Mouse (Mus musculus) Muller cell, postnatal 12 days (primary cell): ENCODE data around the gene Acot4.
"Not testable (repeated sequence)": the region's sequence is repeated elsewhere in the genome, so short reads cannot be mapped to it uniquely, and the experiment has no call there.

Experiments
- DNase-seq: peaks from one replicate; pipeline ENCODE4 v3.0.0-alpha.2; 2015; ENCODE audit errors: inconsistent ontology term

Gene Acot4

DNA sequence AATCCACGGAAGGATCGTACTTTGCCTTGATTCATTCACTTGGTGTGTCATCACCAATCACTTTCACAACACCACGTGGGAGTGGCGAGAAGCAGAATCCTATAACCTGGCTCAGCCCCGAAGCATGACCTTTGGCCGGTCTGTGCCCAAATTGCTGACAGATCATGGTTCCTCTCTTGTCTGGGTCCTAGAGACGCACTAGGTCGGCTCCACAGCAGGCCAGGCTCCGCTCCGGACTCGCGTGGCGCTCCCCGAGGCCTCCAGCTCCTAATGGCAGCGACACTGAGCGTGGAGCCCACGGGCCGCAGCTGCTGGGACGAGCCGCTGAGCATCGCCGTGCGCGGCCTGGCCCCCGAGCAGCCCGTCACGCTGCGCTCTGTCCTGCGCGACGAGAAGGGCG lies at the start of gene Acot4:
Gene Acot4 (plus strand): TSS at position 139 of the 400 bp plus-strand sequence.
- peak; percentile 8 for DNase-seq

DNA sequence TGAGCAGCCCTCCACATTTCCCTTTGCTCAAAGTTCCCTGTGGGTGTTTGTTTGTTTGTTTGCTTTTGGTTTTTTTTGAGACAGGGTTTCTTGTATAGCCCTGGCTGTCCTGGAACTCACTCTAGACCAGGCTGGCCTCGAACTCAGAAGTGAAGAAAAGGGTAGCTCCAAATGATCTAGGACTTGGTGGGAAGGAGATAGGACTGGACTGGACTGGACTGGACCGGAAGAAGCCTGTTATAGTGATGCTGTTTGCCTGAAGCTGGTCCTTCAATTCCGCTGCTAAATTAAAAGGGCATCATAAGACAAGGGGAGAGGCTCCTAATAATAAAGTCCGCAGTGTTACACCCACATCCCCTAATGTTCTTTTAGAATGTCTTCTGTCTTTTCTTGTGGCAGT lies 49.7 kb upstream of the Acot4 start:
- no peak for DNase-seq

DNA sequence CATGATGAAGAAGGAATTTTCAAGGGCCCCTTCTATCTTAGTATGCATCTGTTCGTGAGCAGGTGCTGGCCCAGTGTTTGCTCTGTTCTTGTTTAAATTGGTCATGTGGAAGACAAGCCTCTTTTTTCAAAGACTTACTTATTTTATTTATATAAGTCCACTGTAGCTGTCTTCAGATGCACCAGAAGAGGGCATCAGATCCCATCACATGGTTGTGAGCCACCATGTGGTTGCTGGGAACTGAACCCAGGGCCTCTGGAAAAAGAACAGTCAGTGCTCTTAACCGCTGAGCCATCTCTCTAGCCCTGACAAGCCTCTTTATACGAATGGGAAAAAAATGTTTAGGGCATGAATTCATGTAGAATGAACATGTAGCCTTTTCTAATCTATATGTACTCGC lies 48.8 kb upstream of the Acot4 start:
- DNase-seq: no peak

DNA sequence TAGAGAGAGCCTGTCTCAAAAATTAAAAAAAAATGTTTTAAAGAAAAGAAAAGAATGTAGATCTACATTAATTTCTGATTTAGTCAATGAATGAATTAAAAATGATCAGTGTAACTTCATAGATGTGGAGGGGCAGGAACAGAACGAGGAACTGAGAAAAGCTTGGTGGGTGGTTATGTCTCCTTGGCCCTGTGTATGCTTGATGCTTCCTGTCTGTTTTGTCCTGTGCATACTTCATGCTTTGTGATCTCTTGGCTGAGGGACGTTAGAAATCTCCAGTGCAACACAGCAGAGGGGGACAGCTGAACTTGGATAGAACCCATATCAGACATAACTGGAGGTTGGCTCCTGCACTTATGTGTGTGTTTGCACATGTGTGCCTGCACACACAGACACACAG lies 41.0 kb upstream of the Acot4 start:
- DNase-seq: no peak

DNA sequence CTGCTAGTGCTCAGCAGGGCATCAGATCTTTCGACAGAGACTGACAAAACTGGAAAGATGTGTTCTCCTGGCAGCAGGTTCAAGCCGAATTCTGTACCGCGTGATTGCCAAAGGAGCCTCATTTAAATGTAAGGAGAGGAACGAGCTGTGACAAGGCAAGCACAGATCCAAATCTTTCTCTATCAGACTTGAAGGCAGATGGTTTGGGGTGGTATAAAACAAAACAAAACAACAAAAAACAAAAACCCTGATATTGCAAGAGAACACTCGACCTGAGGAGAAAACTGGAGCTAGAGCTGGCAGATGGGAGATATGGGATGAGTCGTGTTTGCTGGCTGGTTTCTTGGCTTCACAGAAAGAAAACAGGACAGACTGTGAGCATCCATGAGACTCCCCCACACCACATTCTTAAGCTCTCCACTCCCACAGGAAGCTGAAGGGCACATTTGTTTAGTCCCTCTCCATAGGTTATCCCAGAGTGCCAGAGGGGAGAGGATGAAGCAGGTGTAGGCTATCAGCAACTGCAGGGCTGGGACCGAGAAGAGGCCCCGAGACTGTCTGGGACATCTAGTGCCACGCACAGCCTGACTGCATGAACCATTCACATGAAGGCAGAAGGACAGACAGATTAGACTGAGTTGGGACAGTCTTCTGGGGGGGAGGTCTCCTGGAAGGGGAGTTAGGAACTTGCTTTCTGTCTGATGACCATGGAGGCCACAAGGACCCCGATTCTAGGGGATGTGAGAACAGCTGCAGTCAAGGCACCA lies 39.7 kb upstream of the Acot4 start:
- DNase-seq: peak; percentile 36

DNA sequence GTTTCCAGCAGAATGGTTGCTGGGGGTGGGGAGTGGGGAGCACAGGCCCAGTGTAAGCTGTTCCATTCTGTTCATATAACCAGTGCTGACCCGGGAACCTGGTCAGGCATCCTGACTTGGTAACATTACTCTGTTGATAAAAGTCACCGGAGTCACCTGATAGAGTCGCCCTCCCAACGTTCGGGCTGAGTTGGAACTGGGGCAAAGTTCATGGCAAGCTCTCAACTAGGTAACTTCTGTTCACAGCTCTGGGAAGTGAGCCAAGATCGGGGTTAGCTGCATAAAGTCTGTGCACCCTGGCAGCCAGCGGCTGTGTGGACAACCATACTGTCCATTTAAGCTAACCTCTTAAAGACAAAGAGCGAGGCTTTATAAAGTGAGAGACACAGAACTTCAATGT lies 38.9 kb upstream of the Acot4 start:
- DNase-seq: not testable (repeated sequence)

DNA sequence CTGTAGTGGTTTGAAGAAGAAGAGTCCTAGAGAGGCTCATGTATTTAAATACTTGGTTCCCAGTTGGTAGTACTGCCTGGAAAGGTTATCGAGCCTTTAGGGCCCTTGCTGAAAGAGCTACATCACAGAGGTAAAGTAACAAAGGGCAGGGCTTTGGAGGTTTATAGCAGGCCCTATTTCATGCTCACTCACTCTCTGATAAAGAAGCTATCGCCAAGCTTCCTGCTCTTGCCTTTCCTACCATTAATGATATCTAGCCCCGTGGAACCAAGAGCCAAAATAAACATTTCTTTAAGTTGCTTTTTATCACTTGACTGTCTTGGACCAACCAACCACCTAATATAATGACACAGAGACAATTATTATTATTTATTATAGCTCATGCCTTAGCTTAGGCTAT lies 37.8 kb upstream of the Acot4 start:
- no peak for DNase-seq

DNA sequence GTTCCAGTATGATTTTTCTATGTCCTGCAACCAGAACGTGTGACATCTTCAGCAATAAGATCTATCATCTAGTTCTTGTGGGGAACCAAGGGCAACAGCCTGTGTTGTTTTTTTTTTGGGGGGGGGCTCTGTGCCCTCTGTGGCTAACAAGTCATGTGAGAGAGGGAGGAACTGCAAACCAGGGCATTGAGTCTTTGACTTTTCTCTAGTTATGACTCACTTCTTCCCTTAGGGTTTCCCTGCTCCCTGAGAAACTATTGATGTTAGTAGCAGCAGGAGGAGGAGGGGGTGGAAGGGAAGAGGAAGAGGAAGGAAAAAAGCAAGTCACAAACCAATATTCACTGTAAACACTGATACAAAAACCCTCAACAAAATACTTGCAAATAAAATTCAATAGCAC lies 34.3 kb upstream of the Acot4 start:
- no peak for DNase-seq

DNA sequence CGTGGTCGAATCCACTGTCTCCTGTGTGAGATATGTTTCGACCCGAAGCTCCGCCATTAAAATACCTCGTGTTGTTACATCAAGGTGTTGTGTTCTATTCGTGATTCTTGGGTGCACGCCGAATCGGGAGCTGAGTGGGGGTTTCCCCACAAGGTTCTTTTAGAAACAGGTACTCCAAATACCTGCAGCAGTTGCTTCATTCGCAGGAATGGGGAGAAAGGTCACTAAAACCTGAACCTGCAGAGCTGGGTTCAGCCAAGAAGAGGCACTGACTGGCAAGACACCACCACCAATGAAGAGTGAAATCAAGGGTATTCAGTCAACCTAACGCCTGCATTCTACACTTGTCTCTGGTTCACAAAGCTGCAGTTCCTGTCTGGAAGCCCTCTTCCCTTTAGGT lies 29.9 kb upstream of the Acot4 start:
- DNase-seq: no peak

DNA sequence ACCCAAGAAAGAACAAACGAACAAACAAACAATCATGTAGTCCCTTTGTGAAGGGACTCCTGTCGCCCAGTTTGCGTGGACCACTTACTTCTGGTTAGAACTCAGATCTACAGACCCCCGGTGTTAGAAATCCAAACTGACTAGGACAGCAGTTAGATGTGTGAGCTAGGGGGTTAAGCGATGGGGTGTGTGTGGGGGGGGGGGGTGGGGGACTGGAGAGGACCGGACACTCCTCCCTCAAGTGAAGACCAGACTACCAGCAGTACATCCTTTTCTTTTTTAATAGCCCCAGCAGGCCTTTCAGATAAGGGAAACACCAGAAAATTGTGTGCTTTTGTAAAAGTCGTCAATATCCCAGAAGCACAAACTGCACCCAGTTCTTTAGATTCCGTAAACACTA lies 29.4 kb upstream of the Acot4 start:
- no peak for DNase-seq

DNA sequence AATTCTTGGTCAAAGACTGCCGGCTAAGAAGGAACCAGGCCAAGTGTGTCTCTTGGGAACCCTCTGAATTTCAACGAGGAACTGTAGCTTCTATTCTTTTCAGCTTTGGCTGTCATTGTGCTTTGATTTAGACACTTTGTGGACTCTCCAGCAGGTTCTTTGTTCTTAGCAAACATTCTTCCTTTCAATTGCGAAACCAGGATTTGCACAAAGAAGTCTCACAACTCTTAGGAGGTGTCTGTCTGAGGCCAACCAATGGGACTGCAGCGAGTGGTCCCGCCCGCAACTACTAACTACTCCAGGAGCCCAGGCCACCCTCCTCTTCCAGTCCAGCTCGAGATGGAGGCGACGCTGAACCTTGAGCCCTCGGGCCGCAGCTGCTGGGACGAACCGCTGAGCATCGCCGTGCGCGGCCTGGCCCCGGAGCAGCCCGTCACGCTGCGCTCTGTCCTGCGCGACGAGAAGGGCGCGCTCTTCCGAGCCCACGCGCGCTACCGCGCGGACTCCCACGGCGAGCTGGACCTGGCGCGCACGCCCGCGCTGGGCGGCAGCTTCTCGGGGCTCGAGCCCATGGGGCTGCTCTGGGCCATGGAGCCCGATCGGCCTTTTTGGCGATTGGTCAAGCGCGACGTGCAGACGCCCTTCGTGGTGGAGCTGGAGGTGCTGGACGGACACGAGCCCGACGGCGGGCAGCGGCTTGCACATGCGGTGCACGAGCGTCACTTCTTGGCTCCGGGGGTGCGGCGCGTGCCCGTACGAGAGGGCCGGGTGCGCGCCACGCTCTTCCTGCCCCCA lies 28.8 kb upstream of the Acot4 start, which contains the start of gene Acot1:
Gene Acot1 (plus strand): TSS at position 320 of the 795 bp plus-strand sequence.
- DNase-seq: peak; percentile 93

DNA sequence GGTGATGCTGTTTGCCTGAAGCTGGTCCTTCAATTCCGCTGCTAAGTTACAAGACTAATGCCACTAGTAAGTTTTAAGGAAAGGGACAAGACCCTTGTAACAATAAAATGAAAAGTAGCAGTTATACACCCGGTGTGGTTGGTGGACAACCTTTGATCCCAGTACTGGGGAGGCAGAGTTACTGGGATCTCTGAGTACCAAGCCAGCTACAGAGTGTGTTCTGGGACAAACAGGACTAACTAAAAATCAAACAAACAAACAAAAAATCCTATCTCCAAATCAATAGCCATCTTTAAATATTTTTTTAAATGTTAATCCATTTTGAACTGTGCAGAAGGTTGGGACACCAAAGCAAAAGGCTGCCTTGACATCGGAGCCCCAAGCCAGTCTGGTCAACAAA lies 28.0 kb upstream of the Acot4 start:
- no peak for DNase-seq

DNA sequence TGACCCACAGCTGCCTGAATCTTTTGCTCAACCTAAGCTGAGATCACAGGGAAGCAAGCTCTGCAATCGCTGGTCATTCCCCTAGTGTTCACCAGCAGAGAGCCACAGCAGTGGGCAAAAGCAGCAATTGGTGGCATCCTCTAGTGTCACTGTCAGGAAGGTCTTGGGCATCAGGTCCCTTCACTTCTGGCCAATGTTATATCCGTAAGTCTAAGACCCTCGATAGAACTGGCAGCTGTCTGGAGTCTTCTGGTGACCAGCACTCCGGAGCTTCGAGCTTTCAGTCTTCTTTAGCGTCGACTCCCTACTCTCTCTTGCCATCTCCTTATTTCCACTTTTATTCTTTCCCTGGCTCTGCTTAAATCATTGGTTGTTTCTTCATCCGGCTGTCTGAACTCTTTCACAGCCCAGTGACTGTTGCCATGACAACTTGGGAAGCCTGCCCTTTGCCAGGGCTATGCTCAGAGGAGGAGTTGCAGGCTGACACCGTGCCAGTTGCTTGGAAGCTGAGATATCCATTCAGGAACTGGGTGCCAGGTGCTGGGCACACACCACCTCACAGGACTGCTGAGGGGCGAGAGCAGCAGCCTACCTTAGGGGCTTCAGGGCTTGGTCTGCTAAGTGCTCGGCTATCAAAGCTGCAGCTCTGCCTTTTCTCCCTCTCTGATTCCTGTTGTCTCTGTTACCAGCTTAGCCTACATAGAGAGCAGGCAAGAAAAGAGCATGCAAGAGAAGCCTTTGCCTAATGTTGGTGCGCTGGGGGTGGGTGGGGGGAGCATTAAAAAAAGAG lies 26.7 kb upstream of the Acot4 start:
- DNase-seq: peak; percentile 86

DNA sequence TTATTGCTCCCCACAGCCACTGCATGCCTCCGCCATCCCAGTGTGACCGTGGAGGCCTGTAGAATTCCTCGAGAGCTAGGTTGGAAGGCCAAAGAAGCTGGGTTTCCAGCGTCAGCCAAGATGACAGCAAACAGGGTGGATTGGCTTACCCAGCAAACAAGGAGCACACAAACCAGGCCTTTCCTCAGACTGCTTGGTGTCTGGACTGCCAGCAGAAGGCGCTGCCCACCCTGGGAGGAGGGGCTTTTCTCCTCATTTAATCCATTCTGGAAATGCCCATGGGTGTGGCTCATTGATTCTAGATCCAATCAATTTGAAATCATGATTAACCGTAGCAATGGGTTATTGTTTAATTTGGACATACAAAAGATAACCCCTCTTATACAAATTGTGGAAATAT lies 25.0 kb upstream of the Acot4 start:
- no peak for DNase-seq

DNA sequence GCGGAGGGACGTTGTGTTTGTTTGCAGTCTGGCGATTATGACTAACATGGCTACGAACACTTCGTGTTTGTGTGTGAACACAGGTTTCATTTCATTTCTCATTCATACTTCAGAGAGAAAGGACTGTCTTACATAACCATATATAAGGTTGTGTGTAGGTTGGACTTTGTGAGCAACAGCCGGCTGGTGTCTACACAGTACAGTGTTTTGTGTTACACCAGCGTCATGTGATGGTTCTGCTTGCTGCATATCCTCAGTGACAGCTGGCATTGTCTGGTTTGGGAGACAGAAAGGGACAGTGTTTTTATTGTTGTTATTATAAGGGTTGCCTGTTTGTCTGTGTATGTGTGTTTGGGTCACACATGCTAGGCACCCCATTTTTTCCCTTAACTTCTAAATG lies 24.5 kb upstream of the Acot4 start:
- DNase-seq: no peak

DNA sequence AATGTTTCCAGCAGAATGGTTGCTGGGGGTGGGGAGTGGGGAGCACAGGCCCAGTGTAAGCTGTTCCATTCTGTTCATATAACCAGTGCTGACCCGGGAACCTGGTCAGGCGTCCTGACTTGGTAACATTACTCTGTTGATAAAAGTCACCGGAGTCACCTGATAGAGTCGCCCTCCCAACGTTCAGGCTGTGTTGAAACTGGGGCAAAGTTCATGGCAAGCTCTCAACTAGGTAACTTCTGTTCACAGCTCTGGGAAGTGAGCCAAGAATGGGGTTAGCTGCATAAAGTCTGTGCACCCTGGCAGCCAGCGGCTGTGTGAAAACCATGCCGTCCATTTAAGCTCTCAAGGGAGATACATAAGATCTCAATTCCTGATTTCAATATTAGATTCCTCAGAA lies 17.7 kb upstream of the Acot4 start:
- not testable (repeated sequence) for DNase-seq

DNA sequence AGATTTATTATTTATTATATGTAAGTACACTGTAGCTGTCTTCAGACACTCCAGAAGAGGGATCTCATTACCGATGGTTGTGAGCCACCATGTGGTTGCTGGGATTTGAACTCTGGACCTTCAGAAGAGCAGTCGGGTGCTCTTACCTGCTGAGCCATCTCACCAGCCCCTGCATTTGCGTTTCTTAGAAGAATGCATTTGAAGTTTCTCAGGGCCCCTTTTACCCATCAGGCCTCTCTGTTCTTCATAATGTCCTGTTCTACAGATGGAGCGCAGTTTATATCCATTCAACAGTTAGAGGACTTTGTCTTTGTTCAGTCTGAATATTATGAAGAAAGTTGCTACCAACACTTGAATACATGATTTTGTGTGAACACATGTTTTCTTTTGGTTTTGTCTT lies 15.9 kb upstream of the Acot4 start:
- DNase-seq: not testable (repeated sequence)

DNA sequence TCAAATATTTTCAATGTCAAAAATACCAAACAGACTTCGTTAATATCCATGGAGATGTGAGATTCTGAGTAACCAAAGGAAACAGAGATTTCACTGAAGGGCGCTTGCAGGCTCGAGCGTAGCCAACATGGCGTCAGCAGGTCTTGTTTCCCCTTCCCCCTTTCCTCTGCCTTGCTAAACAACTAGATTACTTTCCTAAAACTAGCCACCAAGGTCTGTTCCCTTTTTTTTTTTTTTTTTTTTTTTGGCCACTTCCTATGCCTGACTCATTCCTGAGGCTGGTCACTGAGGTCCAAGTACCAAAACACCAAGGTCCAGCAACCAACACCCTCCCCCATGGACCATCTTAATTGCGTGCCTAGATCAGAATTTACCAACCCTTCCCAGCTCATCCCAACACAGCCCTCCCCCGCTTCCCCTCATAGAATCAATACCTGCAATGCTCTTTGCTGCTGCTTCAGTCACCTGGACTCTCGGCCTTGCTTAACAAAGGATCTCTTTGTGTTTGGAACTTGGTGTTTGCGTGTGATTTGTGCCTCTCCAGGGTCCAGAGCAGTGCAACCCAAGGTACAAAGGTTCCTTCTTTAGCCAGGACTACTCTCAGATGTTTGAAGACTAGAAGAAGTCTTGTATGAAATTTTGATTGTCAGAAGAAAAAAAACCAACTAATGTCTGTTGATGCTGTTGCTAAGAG lies 15.0 kb upstream of the Acot4 start:
- no peak for DNase-seq

DNA sequence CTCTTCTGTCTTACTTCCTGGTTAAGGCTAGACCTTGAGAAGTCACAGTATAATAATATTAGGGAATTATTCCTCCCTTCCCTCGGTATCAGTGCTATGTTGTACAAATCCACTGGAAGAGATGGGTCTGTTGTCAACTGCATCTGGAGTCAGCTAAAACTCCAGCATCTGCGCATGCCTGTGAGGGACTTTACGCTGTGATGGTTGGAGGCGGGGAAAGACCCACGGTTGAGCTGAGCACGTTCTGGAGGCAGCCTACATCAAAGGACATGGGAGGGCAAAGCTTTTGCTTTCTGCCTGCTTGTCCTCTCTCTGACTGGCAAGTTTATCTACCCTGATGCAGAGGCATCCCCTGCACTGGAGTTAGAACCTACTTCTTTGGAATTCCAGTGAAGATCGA lies 12.3 kb upstream of the Acot4 start:
- DNase-seq: no peak

DNA sequence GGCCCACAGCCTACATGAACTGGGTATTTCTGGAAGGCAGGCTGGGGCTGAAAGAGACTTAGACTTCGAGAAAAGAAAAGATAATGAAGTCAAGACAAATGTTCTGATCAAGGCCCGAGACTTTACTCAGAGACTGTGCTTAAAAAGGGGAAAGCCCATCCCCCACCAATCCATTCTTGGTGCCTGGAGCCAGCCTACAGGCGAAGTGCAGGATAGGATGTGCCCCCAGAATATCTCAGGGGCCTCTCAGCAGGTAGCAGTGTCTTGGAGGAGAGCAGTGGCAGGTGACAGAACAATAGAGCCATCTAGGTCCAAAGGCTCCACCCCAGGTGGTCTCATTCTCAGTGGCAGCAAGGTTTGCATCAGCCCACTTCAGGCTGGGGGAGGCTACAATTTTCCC lies 9.9 kb upstream of the Acot4 start:
- DNase-seq: not testable (repeated sequence)

DNA sequence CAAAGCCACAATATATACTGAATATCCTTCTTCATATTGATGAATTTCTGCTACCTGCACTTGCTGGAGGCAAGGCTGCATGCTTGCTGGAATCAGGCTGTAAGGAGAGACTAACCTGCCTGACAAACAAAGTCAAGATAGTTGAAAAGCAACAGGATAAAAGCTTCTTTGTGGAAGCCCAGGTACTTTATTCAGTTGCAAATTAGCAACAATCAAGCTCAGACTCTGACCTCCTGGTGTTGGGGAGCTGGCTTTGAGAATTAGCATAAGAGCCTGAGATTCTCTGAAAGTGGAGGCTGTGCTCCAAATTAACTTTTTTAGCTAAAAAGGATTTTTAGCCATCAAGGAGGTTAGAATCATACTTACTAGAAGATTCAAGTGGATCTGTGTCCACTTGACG lies 9.1 kb upstream of the Acot4 start:
- not testable (repeated sequence) for DNase-seq
